Mouse (Mus musculus): ENCODE results near the gene Sympk.

DNA sequence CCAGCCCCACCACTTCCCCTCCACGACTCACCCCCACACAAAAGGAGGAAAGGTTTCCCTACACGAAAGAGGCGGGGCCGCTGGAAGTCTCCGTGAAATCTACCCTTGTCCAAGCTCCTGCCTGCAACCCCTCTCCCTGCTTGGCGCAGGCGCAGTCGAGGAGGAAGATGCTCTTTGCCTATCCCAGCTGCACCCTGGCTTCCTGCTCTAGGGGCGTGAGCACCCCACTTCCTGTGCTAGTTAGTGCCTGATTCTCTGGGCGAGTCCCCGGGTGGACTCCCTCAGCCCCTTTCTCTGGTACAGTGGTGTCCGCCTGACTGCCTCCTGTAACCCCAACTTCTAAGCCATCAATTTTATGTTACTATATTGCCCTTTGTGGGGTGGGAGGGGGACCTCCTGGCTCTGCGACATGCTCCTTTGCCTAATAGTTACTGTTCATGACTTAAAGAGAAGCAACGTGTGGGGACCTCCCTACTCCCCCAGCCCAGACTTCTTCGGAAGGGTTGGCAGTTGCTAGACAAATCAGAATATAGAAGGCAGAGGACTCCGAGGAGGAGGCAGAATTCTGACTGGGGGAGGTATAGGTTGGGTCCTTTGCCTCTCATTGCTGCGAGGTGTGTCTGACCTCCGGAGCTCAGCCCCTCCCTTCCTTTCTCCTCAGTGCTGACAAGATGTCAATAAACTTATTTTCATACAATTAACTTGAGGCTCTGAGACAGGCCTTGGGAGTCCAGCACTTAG, 22.9 kb upstream of the Sympk start:
- TF ChIP-seq CTCF (IDR thresholded peaks at IDR 0.05; ENCODE audit: extremely low read depth, insufficient read length, insufficient replicate concordance, low read depth, low read length) = no peak
- TF ChIP-seq POLR2A (IDR thresholded peaks at IDR 0.05; ENCODE audit: low read depth, low read length) = no peak
